Mouse (Mus musculus) spleen, adult 12 weeks (tissue): Measurements from ENCODE around the gene Adgrg4.

Source experiments
- DNase-seq: peaks from one replicate; pipeline ENCODE4 v3.0.0; 2022; ENCODE audit warnings: low spot score

The Adgrg4 gene

GRCm38 (mm10) chrX:56869863-56870262, at the start of gene Adgrg4:
TSS of gene Adgrg4 (plus strand) at chrX:56870163.
- no peak for DNase-seq

- DNase-seq, result no peak
These were observed 48.0 kb upstream of the Adgrg4 start, which contains the start of gene Map7d3 for GRCm38 (mm10) chrX:56821765-56822603. TSS of gene Map7d3 (minus strand) at chrX:56822326.

GRCm38 (mm10) chrX:56827492-56827891, 42.5 kb upstream of the Adgrg4 start:
- no peak for DNase-seq

- no peak for DNase-seq
These were observed 34.1 kb upstream of the Adgrg4 start for GRCm38 (mm10) chrX:56835842-56836241.

GRCm38 (mm10) chrX:56839369-56839768, 30.6 kb upstream of the Adgrg4 start:
- no peak for DNase-seq

- no peak for DNase-seq
These were observed 28.7 kb upstream of the Adgrg4 start for GRCm38 (mm10) chrX:56841255-56841654.

- no peak for DNase-seq
These were observed 142.9 kb downstream of the Adgrg4 start for GRCm38 (mm10) chrX:57012891-57013290.

GRCm38 (mm10) chrX:57042774-57043173, 172.8 kb downstream of the Adgrg4 start, which contains the start of gene Brs3:
TSS of gene Brs3 (plus strand) at chrX:57043074.
- DNase-seq, result no peak

- no peak for DNase-seq
These were observed 173.9 kb downstream of the Adgrg4 start for GRCm38 (mm10) chrX:57043869-57044268.
